Mouse (Mus musculus): ENCODE results near the gene Prickle2.

Gene Prickle2

DNA sequence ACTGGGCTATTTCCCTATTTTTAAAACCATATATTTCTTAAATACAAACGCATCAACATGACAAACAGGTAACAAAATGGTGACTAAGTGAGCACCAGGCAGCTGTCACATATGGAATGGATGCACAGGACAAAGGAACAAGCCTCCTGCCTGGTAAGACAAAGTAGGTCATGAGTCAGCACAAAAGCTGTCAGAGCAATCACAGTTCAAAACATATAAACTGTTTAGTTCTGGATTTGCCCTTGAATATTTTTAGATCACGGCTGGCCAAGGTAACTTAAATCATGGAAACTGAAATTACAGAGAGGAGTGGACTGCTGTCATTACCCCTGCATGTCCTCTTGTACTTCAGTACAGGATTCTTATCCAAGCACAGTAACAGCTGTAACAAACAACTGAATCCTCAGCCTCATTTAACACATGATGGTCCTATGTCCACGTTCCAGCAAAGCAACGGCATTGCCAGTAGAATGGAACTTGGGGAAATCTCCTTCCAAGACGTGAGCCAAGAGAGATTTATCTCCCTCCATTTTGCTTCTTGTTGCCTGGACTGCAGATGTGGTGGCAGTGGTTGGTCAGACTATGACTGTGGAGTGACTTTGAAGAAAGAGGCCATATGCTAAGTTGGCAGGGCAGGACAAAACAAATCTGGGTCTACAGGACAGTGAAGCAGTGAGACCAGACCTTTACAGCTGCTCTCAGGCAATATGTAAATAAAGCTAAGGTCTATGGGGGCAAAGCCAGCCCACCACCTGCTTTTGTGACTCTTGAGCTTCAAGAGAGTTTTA is 185.7 kb downstream of the Prickle2 start:
- no peak for DNase-seq (ENCODE audit: low spot score in 2 of 2)

DNA sequence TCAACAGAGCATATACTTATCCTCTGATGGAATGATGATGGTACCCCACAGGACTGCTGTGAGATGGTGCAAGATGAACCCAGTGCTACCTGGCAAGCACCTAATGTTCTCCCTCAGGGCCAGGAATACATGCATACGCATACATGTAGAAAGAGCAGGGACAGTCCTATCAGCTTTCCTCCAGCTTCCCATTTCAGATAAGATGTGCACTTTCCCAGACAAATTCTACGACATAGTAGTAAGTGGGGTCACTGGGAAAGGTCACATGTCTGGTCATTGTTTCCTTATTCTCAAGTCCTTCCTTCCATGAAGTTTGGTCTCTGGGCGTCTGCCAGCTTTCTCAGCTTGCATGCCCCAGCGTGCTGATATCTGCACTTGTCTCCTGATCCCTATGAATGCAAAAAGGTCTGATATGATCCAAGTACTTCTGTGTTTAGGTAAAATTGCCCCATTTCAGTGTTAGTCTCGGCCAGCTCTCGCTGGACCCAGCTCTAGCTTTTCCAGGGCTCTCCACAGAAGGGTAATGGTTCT is 187.5 kb downstream of the Prickle2 start:
- DNase-seq (ENCODE audit: low spot score in 2 of 2) = no peak

DNA sequence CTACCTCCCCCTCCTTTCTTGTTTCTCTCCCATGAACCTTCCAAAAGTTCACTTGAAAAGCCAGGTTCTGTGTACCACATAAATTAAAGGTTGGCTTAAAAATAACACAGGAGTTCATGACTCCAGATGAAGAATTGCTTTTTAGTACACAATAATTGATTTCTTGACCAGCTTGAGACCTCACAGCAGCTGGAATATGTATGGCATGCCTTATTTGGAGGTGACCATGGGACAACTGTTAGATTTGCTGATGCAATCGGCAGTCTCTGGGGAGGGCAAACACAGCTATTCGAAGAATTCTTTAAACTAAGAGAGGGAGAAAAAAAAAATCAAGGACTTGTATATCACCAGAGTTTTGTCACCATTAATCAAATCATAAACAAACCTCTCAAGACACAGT is 189.0 kb downstream of the Prickle2 start:
- DNase-seq (ENCODE audit: low spot score in 2 of 2) = no peak

DNA sequence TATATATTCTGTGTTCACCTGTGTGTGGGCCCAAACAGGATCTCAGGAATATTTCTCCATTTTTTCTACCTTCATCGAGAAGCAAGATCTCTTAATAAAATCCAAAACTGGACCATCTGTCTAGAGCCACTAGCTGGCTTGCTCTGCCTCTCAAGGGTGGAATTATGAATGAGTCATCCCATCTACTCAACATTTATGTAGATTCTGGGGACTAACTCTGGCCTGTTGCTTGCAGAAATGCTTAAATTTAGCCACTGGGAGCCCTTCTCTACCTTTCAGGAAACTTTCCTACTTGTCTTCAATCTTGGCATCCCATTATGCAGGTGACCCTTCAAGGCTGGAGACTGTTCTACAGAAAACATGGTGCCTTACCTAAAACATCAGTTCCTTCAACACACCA is 194.0 kb downstream of the Prickle2 start:
- DNase-seq (ENCODE audit: low spot score in 2 of 2) = no peak

GRCm38 (mm10) chr6:92509712-92510111 is 196.2 kb downstream of the Prickle2 start:
- no peak for DNase-seq (ENCODE audit: low spot score in 2 of 2)

GRCm38 (mm10) chr6:92506276-92506675 is 199.7 kb downstream of the Prickle2 start:
- no peak for DNase-seq (ENCODE audit: low spot score in 2 of 2)

DNA sequence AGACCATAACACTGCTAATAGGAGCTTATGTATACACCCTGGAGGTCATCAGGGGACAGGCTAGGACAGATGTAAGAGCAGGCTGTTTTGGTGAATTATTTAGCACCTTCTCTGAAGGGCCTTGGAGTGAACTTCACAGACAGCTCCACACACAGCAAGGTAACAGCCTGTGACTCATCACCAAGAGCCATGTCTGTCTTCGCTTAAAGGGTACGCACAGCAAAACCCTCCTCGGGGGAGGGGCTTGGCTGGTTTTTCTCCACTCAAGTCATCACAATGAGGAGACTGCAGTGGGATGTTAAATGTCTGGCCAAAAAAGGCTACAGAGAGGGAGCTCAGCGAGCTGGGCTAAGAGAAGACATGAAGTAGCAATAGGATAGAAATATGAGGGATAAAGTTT is 206.5 kb downstream of the Prickle2 start:
- DNase-seq (ENCODE audit: low spot score in 2 of 2) = no peak

- no peak for DNase-seq (ENCODE audit: low spot score in 2 of 2)
These were observed 207.4 kb downstream of the Prickle2 start for GRCm38 (mm10) chr6:92498574-92498973.

DNA sequence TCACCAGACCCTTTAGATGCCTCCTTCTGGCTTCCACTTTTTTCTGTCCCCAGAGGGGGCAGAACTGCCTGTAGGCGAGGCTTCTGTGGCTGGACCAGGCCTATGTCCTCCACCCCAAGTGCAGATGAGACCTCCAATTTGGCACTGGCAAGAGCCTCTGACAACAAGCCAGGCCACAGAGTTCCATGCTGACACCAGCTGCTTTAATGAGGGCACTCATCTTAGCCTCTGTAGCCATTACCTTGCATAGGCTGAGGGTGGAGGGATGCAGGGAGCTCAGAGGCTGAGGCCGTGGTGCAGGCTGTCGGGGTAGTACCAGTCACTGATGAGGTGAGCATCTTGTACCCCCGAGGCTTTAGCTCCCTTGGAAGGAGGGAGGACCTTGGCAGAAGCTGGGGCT is 208.7 kb downstream of the Prickle2 start:
- DNase-seq (ENCODE audit: low spot score in 2 of 2) = no peak

- DNase-seq (ENCODE audit: low spot score in 2 of 2) = no peak
These were observed 210.5 kb downstream of the Prickle2 start for GRCm38 (mm10) chr6:92495500-92495899.

DNA sequence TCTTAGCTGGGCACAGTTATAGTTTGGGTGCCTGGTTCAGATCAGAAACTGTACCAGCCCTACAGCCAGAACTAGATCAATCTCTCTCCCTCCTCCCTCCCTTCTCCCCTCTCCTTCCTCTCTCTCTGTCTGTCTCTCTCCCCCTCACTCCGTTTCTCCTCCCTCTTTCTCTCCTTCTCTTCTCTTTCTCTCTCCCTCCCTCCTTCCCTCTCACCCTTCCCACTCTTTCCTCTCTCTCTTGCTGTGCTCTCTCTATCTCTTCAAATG is 224.3 kb downstream of the Prickle2 start:
- no peak for DNase-seq (ENCODE audit: low spot score in 2 of 2)

GRCm38 (mm10) chr6:92480941-92481689 is 224.8 kb downstream of the Prickle2 start:
- DNase-seq (ENCODE audit: low spot score in 2 of 2) = peak; percentile 64 to 81

GRCm38 (mm10) chr6:92478612-92479011 is 227.3 kb downstream of the Prickle2 start:
- no peak for DNase-seq (ENCODE audit: low spot score in 2 of 2)

GRCm38 (mm10) chr6:92477621-92478020 is 228.3 kb downstream of the Prickle2 start:
- no peak for DNase-seq (ENCODE audit: low spot score in 2 of 2)

DNA sequence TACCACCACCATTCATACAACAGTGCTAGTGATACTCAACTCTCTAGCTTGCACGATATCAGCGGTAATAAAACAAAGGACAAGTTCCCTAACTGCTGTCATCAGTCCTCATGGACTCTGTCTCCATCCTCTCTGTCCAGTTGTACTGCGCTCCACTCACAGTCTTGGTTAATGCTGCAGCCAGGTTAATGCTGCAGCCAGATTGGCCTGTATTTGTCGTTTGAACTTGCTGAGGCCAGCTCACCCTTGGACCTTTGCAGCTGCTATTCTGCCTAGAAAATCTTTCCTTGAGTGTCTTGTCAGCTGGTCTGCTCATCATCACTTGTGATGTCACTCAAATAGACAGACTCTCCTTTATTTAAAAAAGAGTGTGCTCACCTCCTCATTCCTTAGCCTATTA is 236.5 kb downstream of the Prickle2 start:
- no peak for DNase-seq (ENCODE audit: low spot score in 2 of 2)

- DNase-seq (ENCODE audit: low spot score in 2 of 2) = no peak
These were observed 237.1 kb downstream of the Prickle2 start for GRCm38 (mm10) chr6:92468892-92469291.

DNA sequence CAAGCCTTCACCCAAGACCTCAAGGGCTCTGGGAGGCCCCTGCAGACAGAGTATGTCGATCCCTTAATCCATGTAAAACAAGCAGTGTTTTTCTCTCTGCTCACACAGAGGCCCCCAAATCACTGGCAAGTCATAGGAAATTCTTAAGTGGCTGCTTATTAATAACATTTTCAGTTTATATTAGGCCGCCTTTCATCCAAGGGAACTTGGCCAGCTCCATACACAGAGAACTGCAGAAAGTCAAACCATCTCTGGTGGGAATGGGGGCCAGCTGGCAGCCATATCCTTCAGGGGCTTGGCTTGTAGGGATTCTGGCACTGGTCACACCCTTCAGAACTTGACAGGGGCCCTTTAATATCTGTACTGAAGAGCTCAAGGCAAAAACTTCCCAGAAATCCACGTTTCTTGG is 237.6 kb downstream of the Prickle2 start:
- DNase-seq (ENCODE audit: low spot score in 2 of 2) = no peak

GRCm38 (mm10) chr6:92467343-92467742 is 238.6 kb downstream of the Prickle2 start:
- peak; percentile 48 to 79 for DNase-seq (ENCODE audit: low spot score in 2 of 2)

GRCm38 (mm10) chr6:92465666-92466065 is 240.3 kb downstream of the Prickle2 start:
- DNase-seq (ENCODE audit: low spot score in 2 of 2) = no peak

- no peak for DNase-seq (ENCODE audit: low spot score in 2 of 2)
These were observed 241.1 kb downstream of the Prickle2 start for GRCm38 (mm10) chr6:92464781-92465337.

DNA sequence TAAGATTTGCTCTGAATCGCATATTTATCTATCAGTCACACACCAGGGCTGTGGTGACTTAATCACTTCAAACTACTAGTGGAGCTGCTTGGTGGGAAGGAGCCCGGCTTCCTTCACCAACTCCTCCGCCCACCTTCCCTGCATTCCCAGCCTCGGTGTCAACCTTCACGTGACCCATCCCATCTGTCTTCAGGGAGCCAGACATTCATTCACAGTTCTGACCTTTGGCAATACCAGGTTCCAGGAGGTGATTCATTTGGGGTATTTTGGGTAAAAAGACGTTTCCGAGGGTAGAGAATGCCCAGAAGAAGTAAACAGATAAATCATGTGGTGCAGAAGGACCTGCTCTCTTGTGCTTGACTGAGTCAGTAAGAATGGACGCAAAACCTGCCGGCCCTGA is 242.2 kb downstream of the Prickle2 start:
- DNase-seq (ENCODE audit: low spot score in 2 of 2) = no peak

DNA sequence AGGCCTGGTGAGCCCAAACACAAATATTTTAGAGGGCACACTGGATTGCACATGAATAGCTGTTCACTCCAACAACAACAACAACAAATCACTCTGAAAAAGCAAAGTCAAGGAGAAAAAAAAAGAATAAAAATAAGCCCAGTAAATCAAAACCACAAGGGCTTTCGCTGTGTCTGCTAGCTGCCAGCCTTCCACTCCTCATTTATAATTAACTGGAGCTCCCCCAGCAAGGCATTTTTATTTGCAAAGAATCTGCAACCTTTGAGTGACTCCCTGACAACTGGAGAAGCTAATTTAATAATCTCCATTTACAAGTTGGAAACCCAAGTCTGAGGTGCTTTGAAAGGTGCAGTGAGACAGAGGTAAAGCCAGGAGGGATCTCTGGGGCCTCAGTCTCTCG is 245.2 kb downstream of the Prickle2 start:
- DNase-seq (ENCODE audit: low spot score in 2 of 2) = no peak

- DNase-seq (ENCODE audit: low spot score in 2 of 2) = no peak
These were observed 247.9 kb downstream of the Prickle2 start for GRCm38 (mm10) chr6:92458026-92458425.
